Mouse (Mus musculus): ENCODE data around the gene Acaca. TPM values are rescaled to one million over a fixed set of nuclear protein-coding genes. Genes with fewer than 3 reads are reported as not detected.
"Not testable (repeated sequence)": the region's sequence is repeated elsewhere in the genome, so short reads cannot be mapped to it uniquely, and the experiment has no call there.

The Acaca gene
- total RNA-seq, 2 experiments from 2014 or later: 87.4 to 91.5 TPM

DNA sequence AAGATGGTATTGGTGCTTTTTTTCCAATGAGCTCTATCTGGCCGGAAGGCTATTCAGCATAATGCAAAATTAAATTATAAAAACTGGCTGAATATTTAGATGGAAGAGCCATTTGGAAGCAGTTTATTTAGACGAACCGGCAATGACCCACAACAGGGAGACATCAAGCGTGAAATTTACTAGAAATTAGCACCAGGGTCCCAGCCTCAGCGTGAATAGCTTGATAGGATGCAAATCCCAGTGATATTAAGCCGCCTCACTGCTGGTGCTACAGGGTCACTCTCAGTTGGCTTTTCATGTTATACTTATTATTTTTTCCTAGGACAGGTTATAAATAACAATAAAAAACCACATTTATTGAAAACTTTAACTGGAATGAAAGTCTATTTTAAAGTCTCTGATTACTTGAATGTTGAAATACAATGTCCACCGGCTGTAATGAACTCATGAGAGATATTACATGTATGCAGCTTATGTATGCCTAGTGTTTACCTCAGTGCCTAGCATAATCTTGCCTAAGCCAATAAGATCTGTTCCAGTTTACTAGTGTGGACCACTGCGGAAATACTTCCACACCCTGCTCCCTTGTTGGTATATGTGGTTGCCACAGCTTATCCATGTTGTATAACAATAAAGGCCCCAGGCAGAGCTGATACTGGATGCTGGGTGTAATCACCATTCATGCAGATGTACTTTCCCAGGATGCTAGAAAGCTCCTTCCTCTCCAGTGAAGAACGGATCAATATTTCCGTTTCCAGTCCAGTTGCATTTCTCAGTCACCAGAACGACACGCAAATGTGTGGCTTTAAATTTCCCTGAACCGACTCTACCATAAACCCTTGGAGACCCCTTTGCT is 247.3 kb downstream of the Acaca start:
- no peak for DNase-seq (ENCODE audit: low spot score in 2 of 2)

DNA sequence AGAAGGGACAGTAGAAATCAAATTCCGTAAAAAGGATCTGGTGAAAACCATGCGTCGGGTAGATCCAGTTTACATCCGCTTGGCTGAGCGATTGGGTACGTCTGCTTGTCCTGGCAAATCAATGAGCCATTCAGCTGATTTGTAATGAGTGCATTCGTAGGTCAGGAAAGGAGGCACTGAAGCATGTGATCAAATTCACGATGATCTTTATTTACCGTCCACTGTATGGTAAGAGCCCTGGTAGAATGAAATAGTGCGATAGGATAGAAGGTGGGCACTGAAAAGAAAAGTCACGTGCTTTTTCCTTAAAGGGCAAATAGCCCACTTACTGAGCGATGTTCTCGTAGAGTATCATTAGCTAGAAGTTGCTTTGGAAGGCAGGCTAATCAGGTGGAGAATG is 253.0 kb downstream of the Acaca start:
- DNase-seq (ENCODE audit: low spot score in 2 of 2): no peak

GRCm38 (mm10) chr11:84383891-84384290 is 254.4 kb downstream of the Acaca start:
- no peak for DNase-seq (ENCODE audit: low spot score in 2 of 2)

DNA sequence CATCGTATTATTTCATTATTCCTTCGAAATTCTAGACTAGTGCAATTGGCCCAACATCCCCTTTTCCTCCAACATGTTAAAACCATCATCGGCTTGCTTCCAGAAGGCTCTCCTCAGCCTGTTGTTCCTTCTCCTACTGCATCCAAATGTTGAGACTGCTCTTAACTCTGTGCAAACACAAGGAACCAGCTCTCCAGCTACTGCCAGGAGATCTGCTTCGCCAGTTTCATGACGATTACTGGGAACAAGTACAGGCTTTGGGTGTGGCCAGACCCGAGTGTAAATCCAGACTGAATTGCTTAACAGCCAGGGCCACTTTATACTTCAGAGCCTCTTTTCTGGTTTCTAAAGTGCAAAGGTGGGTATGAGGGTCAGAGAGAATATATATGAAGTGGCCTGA is 259.9 kb downstream of the Acaca start:
- no peak for DNase-seq (ENCODE audit: low spot score in 2 of 2)

GRCm38 (mm10) chr11:84391126-84391525 is 261.7 kb downstream of the Acaca start:
- no peak for DNase-seq (ENCODE audit: low spot score in 2 of 2)

DNA sequence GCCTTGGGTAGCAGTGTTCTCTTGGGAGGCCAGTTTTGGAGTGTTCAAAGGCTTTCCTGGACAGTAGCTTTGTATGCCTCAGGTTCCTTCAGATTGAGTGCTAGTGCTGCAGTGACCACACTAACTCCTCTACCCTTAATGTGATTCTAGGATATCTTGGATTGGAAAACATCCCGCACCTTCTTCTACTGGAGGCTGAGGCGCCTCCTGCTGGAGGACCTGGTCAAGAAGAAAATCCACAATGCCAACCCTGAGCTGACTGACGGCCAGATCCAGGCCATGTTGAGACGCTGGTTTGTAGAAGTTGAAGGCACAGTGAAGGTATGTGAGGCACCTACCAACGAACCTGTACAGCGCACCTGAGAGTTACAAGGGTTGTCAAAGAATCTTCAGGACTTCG is 262.6 kb downstream of the Acaca start:
- DNase-seq (ENCODE audit: low spot score in 2 of 2): not testable (repeated sequence)

DNA sequence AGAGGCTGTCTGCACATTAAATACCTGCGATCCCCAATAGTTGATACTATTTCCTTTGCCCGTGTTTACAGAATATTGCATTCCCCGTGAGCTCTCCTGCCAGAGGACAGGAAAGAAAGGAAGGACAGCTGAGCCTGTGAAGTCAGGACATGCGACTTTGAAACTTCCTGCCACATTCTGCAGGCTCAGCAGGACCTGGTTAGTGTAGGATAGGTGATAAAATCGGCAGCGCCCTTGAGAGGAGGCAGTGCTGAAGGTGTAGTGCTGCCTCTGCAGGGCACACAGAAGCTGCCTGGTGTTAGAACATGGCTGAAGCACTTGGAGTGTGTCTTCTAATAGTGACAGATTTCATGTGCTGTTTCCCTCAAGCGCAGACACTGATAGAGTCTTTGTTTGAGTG is 264.1 kb downstream of the Acaca start:
- no peak for DNase-seq (ENCODE audit: low spot score in 2 of 2)

DNA sequence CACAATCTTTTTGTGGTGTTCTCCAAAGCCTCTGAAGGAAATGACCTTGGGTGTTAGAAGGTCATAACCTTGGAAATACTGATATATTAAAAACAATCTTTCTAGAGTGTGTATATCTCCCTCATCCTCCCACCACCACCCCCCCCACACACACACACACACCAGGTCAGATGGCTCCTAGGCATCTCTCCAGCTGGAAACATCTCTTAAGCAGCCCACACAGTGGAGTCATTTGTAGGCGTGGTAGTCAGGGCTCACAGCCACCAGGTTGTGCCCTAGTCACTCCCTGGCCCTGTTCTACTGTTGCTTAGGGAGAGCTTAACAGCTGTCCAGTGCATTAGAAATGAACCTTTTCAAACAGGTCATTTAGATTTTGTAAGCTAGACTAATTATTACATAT is 265.5 kb downstream of the Acaca start:
- DNase-seq (ENCODE audit: low spot score in 2 of 2): no peak

DNA sequence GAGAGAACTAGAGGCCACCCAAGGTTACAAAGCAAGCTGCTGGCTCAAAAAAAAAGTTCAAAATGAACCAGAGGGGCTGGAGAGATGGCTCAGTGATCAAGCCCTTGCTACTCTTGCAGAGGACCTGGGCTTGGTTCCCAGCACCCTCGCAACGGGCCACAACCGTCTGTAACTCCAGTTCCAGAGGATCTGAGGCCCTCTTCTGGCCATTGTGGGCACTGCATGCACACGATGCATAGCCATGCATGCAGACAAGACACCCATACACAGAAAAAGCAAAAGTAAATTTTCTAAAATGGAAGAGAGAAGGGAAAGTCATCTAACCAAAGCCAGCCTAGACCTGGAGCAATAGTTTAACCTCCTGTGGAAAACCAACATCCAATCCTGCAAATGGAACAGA is 277.3 kb downstream of the Acaca start:
- no peak for DNase-seq (ENCODE audit: low spot score in 2 of 2)

DNA sequence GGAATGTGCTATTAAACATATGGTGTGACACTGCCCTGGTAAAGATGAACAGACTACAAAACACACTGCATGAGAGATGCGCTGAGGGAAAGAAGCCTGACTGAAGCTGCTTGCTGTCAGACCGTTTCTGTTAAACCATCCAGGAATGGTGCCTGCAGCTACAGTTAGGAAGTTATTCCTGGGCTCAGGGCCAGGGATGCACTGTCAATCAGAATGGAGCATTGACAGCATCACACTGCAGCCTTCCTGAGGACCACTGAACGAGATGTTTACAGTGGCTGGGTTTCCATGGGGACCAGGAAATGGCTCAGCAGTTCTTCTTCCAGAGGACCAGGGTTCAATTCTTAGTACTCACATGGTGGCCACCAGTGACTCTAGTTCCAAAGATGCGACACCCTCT is 280.9 kb downstream of the Acaca start:
- no peak for DNase-seq (ENCODE audit: low spot score in 2 of 2)

- DNase-seq (ENCODE audit: low spot score in 2 of 2): no peak
Observed at GRCm38 (mm10) chr11:84410879-84411641, 281.6 kb downstream of the Acaca start.

DNA sequence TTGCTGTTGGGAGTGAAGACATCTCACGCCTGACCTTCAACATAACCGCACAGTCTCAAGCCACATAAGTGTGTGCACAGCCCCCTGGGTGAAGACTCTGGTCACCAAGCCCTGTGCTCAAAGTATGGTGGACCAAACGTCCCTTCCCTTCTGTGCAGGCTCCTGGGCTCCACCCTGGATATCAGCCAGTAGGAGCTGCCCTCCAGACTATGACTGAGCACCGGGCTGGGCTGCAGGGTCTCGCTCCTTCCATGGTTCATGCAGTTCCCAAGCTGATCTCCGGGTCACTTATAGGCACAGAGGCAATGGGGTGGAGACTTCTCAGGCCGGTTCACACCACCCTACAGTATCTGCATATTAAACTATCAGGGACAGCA is 282.2 kb downstream of the Acaca start:
- DNase-seq (ENCODE audit: low spot score in 2 of 2): no peak

DNA sequence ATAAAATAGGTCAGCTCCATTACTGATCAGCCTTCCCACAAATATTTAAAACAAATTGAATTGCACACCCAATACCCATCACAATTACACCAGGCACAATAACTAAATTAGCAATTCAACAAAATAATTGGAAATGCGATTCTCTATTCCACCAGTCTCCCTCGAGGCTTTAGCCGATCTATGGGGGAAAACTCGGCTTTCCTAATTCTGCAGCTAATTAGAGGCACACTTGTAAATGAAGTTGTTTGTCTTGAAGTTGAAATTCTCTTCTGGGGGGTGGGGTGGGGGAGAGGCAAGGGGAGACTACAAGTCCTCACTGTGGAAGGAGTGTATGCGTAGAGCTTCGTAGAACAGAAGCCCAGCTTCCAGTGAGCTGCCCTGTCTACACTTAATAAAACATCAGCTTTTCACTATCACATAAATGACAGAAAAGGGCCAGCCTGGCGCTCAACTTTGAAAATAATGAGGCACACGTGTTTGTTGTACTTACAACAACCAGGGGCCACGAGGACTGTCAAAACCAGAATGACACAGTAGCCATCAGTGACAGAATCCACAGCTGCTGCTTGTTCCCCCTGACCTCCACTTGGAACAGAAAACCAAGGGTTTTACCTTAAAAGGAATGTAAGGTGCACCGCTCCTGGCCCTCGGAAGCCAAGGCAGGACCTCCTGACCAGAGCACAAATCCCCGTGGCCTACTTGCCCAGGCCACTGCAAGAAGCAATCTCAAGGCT is 282.9 kb downstream of the Acaca start:
- DNase-seq (ENCODE audit: low spot score in 2 of 2): no peak

- no peak for DNase-seq (ENCODE audit: low spot score in 2 of 2)
Observed at GRCm38 (mm10) chr11:84413111-84413510, 283.6 kb downstream of the Acaca start.

GRCm38 (mm10) chr11:84420779-84421178 is 291.3 kb downstream of the Acaca start:
- no peak for DNase-seq (ENCODE audit: low spot score in 2 of 2)

DNA sequence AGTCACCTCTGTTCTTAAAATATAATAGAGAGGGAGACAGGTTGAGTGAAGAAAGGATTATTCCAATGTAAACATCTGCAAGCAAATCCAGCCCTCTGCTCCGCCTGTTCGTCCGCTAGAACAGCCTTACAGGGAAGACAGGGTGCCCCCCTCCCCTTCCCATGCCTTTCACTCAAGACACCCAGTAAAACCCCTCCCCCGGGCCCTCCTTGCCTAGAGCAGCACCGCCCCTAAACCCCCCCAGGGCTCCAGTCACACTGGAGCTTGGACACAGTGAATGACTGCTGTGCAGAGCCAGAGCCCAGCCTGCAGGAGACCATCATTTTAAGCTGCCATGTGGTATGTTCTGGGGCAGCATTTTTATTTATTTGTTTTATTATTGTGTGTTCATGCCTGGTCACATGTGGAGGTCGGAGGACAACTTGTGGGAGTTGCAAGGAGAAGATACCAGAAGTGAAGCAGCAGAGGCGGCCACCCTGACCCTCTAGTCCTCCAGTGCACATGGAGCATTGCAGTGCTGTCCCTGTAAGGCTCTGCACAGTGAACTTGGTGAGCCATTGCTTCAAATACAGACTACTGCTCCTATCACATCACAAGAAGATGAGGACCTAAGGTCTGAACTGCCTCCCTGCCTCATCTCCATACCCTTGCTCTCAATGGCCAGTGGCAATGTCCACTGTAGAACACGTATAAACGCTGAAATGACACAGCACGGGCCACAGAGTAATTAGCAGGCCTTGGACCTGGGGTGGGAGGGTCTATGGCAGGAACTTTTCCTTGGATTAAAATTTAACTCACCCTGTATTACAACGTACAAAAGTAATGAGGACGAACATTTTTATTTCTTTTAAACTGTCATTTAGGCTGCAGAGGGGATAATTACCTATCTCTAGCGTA is 296.5 kb downstream of the Acaca start:
- DNase-seq (ENCODE audit: low spot score in 2 of 2): no peak

DNA sequence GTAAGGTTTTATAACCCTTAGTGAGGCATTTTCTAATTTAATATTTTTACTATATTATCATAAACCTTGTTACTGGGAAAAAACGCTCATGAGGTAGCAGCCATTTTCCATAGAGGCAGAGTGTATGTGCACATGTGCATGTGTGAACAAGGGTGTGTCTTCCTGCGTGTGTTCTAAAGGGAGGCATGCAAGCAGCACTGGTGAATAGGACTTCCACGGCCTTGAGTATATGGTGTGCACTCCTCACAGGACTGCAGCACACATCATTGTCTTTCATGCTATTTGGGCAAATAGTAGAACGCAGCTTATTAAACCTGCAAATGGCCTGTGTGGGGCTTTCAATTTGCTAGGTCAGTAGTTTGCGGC is 297.1 kb downstream of the Acaca start:
- no peak for DNase-seq (ENCODE audit: low spot score in 2 of 2)

DNA sequence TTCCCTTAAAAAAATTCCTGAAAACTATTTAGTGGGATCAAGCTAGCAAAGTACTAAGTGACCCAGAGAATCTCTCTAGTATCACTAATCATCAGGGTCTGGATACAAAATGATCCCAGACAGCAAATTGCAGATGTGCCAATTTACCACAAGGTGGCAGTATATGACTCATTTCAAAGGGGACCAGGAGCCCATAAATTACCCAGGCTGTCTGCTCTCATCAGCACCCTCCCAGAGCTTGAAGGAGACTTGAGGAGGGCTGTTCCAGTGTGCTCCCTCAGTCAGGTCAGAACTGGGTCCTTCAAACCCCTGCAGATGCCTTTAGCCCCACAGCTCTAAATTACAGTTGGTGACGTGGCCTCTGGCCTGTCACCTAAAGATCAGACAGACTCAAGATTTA is 300.1 kb downstream of the Acaca start:
- DNase-seq (ENCODE audit: low spot score in 2 of 2): peak in 1 of 2 experiments; percentile 69

DNA sequence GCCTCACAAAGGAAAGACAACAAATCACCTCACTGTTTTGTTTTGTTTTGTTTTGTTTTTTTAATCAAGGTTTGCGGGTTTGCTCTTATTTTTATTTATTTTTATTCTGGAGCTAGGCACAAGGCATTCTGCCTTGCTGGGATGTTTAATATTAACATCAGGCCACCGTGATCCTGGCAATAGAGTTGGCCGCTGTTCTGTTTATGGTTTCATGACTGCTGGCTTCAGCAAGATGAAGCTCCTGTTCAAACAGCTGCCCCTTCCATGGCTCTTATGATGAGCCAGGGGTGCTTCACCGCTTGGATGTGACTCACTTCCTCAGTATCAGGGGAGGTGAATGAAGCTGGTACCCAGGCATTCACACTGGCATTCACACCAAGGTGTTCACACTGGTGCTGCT is 300.9 kb downstream of the Acaca start:
- no peak for DNase-seq (ENCODE audit: low spot score in 2 of 2)

GRCm38 (mm10) chr11:84434879-84435278 is 305.4 kb downstream of the Acaca start:
- no peak for DNase-seq (ENCODE audit: low spot score in 2 of 2)

- no peak for DNase-seq (ENCODE audit: low spot score in 2 of 2)
Observed at GRCm38 (mm10) chr11:84440402-84440801, 310.9 kb downstream of the Acaca start.

Data from layer of hippocampus, postnatal 14 days (tissue).